Mouse (Mus musculus) ES-Bruce4 (cell line): ENCODE data around the gene Rps6kl1.

Experiments
- CTCF ChIP-seq: IDR thresholded peaks from one replicate; pipeline ENCODE4 v1.8.1; 2011; ENCODE audit warnings: low read depth, low read length
- POLR2A ChIP-seq: IDR thresholded peaks from one replicate; pipeline ENCODE4 v1.8.1; 2011; ENCODE audit warnings: low read length; ENCODE audit not compliant: insufficient read depth

DNA sequence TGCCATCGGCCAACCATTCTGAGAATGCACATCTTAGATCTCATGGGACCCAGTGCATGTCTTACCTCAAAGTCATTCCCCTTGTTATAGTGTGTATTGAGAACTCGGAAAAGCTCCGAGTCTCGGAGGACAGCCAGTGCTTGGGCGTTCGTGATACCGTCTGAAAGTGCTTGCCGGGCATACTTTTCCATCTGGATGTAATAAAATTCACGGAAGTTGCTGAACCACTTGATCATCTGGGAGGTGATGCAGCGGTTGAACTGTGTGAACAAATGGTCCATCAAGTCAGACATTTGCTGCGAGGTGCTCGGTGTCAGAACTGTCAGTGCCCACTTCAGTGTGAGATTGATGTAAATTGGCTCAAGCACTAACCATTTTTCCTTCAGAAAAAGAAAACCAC is 63.2 kb downstream of the Rps6kl1 start:
- TF ChIP-seq POLR2A (no peak), CTCF (no peak)
